Mouse (Mus musculus): Measurements from ENCODE around the gene Cry2. TPM values are rescaled to one million over a fixed set of nuclear protein-coding genes. Genes with fewer than 3 reads are reported as not detected.
"Not testable (repeated sequence)": the region's sequence is repeated elsewhere in the genome, so short reads cannot be mapped to it uniquely, and the experiment has no call there.

Cry2 gene
- 4.2 to 10.6 TPM (median 7.3 TPM) in 3 replicates for total RNA-seq (2017)

DNA sequence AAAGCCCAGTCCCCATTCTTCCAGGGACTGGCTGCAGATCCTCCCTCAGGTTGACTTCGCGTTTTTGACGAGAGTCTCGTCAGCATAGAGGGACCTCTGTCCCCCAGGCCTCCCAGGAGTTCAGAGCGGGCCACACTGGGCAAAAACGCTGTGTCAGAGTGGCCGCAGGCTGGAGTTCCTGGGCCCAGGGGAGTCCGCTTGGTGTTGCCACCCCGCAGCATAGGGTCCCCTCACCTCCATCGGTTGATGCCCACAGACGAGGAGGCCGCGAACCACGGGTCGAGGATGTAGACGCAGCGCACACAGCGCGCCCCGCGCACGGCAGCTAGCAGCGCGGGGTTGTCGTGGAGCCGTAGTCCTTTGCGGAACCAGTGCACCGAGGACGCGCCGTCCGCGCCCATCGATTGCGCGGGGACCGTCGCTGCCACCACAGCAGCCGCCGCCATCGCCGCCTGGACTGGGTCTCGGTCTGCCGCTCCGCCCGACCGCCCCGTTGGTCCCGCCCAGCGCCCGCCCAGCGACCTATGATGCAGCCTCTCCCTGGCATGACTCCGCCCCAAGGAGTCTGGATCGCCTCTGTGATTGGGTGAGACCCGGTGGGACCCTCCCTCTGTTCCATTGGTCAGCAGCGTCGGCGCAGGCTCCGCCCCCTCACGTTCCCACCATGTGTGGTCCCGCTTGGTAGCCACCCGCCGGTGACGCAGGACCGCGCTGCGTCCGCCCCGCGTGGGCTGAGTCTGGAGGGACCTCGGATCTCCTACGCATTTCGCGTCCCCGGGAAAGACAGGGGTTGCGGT, at the start of gene Cry2:
TSS of gene Cry2 (minus strand) at position 466 of the 797 bp plus-strand sequence.
- peak; percentile 97 for ATAC-seq (replicated peaks; ENCODE audit: insufficient number of reproducible peaks, low FRiP score, low TSS enrichment, poor library complexity, severe bottlenecking)

DNA sequence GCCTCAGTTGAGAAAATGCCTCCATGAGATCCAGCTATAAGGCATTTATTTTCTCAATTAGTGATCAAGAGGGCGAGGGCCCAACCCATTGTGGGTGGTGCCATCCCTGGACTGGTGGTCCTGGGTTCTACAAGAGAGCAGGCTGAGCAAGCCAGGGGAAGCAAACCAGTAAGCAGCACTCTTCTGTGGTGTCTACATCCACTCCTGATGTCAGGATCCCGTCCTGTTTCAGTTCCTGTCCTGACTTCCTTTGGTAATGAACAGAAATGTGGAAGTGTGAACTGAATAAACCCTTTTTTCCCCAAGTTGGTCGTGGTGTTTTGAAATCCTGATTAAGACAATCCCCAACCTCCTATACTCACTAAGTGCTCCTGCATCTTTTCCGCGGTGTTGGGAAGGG, 49.7 kb upstream of the Cry2 start:
- ATAC-seq (replicated peaks; ENCODE audit: insufficient number of reproducible peaks, low FRiP score, low TSS enrichment, poor library complexity, severe bottlenecking), result peak; percentile 36

DNA sequence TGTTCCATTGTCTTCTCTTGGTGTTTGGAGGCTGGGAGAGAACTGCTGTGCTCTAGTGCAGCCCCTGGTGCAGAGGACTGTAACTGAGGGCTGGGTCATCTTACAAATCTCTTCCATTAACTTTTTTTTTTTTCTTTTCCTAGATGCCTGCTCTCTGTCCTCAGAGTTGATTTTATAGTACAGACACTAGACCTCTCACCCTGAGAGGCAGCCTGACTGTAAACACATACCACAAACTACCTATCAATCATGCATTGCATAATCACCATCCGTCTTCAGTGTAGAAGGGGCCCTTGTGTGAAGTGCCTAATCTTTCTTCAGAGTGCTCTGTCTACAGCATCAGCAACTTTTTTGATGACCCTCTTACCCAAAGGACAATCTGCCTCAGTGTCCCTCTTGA, 48.7 kb upstream of the Cry2 start:
- no peak for ATAC-seq (replicated peaks; ENCODE audit: insufficient number of reproducible peaks, low FRiP score, low TSS enrichment, poor library complexity, severe bottlenecking)

GRCm38 (mm10) chr2:92478313-92478688, 44.5 kb upstream of the Cry2 start:
- peak; percentile 52; the same call in 1 of the 2 replicates for ATAC-seq (replicated peaks; ENCODE audit: insufficient number of reproducible peaks, low FRiP score, low TSS enrichment, poor library complexity, severe bottlenecking)

- ATAC-seq (replicated peaks; ENCODE audit: insufficient number of reproducible peaks, low FRiP score, low TSS enrichment, poor library complexity, severe bottlenecking), result no peak
Measured at GRCm38 (mm10) chr2:92477672-92478312, 43.9 kb upstream of the Cry2 start.

- ATAC-seq (replicated peaks; ENCODE audit: insufficient number of reproducible peaks, low FRiP score, low TSS enrichment, poor library complexity, severe bottlenecking), result not testable (repeated sequence)
Measured at GRCm38 (mm10) chr2:92476580-92476979, 42.7 kb upstream of the Cry2 start.

DNA sequence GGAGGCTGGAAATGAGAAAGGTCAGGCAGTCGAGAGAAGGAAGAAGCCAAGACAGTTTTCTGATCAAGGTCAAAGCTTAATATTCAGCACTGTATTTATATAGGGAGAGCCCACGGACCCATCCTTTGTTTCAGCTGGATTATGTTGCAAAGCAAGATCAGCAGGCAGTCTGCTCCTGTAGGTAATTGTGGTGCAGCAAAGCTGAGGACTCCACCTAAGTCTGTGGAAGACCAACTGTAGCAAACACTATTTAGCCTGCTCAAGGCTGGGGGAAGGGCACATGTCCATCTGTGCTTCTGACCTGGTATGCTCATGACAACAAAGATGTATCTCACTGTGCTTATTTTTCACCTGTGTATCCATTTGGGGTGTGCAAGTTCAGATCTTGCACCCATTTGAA, 41.9 kb upstream of the Cry2 start:
- ATAC-seq (replicated peaks; ENCODE audit: insufficient number of reproducible peaks, low FRiP score, low TSS enrichment, poor library complexity, severe bottlenecking), result no peak

DNA sequence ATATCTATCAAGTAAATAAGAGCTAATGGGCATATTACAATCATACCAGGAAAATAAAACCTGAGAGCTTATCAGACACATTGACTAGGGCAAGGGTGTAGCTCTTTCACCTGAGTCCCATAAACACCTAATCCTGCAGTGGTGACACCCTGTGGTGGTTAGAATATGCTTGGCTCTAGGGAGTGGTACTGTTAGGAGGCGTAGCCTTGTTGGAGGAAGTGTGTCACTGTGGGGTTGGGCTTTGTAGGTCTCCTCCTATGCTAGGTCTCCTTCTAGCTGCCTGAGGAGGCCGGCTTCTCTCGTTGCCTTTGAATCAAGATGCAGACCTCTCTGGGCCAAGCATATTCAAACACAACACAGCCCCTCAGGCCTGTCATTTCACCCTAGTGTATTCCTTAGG, 41.1 kb upstream of the Cry2 start:
- no peak for ATAC-seq (replicated peaks; ENCODE audit: insufficient number of reproducible peaks, low FRiP score, low TSS enrichment, poor library complexity, severe bottlenecking)

- no peak for ATAC-seq (replicated peaks; ENCODE audit: insufficient number of reproducible peaks, low FRiP score, low TSS enrichment, poor library complexity, severe bottlenecking)
Measured at GRCm38 (mm10) chr2:92471886-92472670, 38.2 kb upstream of the Cry2 start.

GRCm38 (mm10) chr2:92464690-92465089, 30.8 kb upstream of the Cry2 start:
- peak; percentile 57 for ATAC-seq (replicated peaks; ENCODE audit: insufficient number of reproducible peaks, low FRiP score, low TSS enrichment, poor library complexity, severe bottlenecking)

- no peak for ATAC-seq (replicated peaks; ENCODE audit: insufficient number of reproducible peaks, low FRiP score, low TSS enrichment, poor library complexity, severe bottlenecking)
Measured at GRCm38 (mm10) chr2:92461215-92461614, 27.4 kb upstream of the Cry2 start.

DNA sequence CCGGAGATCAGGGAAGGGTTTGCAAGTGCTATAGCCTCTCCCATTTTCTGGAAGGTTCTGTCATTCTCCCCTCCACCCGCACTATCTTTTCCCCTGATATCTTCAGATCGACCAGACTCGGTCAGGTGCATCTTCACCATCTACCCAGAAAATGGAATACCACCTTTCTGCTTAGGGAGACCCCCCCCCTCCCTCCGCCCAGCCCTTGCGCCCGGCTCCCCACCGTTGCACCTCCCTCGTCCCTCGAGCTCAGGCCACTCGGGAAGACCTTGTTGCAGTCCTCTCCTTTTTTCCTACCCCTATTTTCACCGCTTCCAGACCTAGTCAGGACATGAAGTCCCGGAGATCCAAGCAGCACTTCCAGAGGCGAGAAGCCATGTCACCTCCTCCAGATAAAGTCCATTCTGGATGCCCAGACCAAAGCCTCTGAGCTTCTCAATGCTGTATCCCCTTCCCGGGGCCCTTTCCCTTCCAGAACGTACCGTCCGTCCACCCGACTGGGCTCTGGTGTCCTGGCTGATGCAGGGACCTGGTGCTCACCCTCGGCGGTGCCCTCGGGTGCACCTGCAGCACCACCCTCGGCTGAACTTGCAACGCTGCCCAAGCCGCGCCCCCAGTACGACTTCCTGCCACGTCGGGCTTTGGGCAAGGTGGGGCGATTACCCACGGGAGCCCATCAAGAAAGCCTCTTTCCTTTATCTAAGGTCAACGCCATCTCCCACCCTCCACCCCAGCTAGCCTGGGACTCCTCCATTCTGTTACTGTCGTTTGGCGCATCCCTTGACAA, 26.3 kb upstream of the Cry2 start, which contains the start of gene Slc35c1:
TSS of gene Slc35c1 (minus strand) at position 618 of the 787 bp plus-strand sequence.
- no peak for ATAC-seq (replicated peaks; ENCODE audit: insufficient number of reproducible peaks, low FRiP score, low TSS enrichment, poor library complexity, severe bottlenecking)

GRCm38 (mm10) chr2:92459141-92459920, 25.5 kb upstream of the Cry2 start:
- ATAC-seq (replicated peaks; ENCODE audit: insufficient number of reproducible peaks, low FRiP score, low TSS enrichment, poor library complexity, severe bottlenecking), result peak; percentile 68

- ATAC-seq (replicated peaks; ENCODE audit: insufficient number of reproducible peaks, low FRiP score, low TSS enrichment, poor library complexity, severe bottlenecking), result no peak
Measured at GRCm38 (mm10) chr2:92458481-92458880, 24.6 kb upstream of the Cry2 start.

DNA sequence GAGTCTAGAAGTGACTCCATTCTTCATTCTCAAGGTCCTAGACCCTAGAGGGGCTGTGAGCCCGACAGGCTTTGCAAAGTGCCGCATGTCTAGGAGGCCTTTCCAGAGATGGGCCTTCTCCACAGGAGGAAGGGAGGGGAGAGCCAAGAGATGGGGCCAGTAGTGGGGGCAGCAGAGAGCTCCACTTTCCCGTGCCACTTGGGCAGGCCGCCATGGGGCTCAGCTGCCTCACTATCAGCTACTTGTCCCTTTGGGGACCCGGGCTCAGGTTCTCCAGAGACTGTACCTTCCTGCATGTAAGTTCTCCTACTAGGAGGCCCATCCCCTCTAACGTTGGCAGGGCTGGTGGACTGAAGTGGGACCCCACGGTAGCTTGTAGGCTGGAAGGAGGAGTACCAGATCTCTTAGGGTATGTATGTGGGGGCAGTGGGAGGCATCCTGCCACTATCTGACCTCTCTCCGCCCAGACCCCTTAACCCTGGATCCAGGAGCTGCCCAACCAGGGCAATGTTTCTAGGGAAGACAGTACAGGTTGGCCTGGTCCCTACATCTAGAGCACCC, 23.2 kb upstream of the Cry2 start:
- no peak for ATAC-seq (replicated peaks; ENCODE audit: insufficient number of reproducible peaks, low FRiP score, low TSS enrichment, poor library complexity, severe bottlenecking)

GRCm38 (mm10) chr2:92455704-92456103, 21.9 kb upstream of the Cry2 start:
- no peak for ATAC-seq (replicated peaks; ENCODE audit: insufficient number of reproducible peaks, low FRiP score, low TSS enrichment, poor library complexity, severe bottlenecking)

DNA sequence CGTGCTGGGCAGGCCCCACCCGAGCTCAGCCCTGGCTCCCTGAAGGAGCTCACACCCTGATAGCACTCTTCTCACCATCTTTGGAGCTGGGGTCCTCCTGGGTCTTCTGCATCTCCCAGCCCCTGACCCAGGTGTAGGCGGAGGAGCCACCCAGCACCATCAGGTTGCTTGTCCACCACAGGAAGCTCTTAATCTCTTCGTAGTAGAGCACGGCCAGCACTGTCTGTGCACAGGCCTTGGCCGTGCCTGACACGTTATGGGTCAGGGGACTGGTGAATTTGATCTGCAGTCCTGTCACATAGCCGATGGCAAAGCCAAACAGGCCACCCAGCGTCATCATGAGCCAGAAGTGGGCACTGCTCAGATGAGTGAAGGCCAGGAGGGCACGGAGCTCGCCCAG, 20.3 kb upstream of the Cry2 start:
- no peak for ATAC-seq (replicated peaks; ENCODE audit: insufficient number of reproducible peaks, low FRiP score, low TSS enrichment, poor library complexity, severe bottlenecking)

DNA sequence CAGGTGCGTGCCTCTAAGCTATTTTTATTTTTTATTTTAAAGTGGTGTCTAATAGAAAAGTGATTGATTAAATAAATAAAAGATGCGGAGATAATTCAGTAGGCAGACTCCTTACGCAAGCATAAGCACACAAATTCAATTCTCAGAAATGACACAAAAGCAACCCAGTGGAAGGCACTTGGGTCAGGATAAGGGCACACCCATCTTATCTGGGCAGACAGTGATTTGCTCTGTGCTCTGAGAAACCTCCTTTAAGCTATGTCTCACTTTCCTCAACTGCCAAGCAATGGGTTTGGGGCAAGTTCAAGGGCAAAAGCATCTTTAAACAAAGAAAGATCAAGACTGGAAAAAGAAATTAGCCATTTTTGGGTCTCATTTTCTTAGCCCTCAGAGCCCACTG, 17.3 kb upstream of the Cry2 start:
- ATAC-seq (replicated peaks; ENCODE audit: insufficient number of reproducible peaks, low FRiP score, low TSS enrichment, poor library complexity, severe bottlenecking), result no peak

Measured in monocyte, adult 5-6 weeks (primary cell).